Mouse (Mus musculus): ENCODE data around the gene Ankrd55. TPM values are rescaled to one million over a fixed set of nuclear protein-coding genes. Genes with fewer than 3 reads are reported as not detected.
A peak's percentile ranks its signal among the peaks of the same experiment; 100 is the strongest.
"Not testable (repeated sequence)": the region's sequence is repeated elsewhere in the genome, so short reads cannot be mapped to it uniquely, and the experiment has no call there.

Gene Ankrd55
- total RNA-seq, 1 experiment from 2014 or later, result not detected

GRCm38 (mm10) chr13:112424212-112424611 lies 136.0 kb downstream of the Ankrd55 start:
- no peak for ATAC-seq (replicated peaks; ENCODE audit: insufficient number of reproducible peaks, low FRiP score, low TSS enrichment, poor library complexity, severe bottlenecking)

DNA sequence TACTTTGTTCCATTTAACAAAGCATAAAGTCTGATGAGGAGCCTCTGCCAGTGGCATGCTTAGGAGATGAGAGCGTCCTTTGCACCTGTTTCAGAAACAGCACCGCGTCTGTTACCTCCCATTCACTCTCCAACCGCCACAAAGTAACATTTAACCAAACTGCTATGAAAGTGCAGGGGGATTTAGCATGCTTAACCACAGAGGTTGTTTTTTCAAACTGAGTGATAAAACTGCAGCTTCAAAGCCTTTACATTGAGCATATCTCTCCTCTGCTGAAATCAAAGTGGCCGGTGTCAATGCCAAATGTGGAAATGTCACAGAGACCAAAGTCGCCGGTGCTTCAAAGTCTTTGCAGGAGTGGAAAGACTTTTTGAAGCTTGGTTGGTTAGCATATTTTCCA lies 136.4 kb downstream of the Ankrd55 start:
- no peak for ATAC-seq (replicated peaks; ENCODE audit: insufficient number of reproducible peaks, low FRiP score, low TSS enrichment, poor library complexity, severe bottlenecking)

- ATAC-seq (replicated peaks; ENCODE audit: insufficient number of reproducible peaks, low FRiP score, low TSS enrichment, poor library complexity, severe bottlenecking), result no peak
Observed at GRCm38 (mm10) chr13:112425181-112425654, 137.0 kb downstream of the Ankrd55 start.

DNA sequence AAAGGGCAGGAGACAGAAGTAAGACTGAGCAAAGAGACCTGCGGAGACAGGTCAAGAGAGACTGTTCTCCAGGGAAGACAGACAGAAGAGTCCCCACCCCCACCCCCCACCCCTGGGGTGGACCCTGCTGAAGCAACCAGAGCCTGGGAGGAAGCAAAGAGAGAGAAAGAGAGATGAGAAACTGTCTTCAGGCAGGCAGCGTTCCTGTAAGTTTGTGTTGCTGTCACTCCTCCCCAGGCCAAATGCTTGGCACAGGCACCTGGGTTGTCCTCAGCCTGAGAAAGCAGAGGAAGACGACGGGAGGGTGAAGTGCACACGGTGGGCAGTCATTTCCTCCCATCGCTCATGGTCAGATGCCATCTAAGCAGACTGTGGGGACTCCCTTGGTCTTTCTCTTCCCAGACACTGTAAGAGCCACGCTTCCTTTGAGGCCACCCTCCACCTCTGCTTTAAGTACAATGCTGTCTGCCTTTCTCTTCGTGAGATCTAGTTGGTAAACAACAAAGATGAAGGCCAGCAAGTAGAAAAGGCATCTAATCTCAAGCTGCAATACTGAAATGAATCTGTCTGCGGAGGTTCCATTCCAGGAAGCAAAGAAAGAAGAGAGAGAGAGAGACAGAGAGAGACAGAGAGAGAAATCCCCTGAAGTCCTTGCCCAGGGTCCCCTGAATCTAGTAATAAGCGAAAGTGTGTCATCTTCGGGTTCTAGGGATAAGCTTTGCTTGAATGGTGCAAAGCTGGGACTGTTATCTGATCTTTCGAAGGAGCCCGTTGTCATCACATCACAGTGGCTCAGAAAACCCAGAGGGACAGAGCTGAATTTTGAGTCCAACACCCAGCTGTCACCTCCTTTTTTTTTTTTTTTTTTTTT lies 138.2 kb downstream of the Ankrd55 start:
- 0 out of 2 replicates have a peak, but pooled peaks have one; percentile 4 for ATAC-seq (replicated peaks; ENCODE audit: insufficient number of reproducible peaks, low FRiP score, low TSS enrichment, poor library complexity, severe bottlenecking)

GRCm38 (mm10) chr13:112427136-112427470 lies 138.9 kb downstream of the Ankrd55 start:
- ATAC-seq (replicated peaks; ENCODE audit: insufficient number of reproducible peaks, low FRiP score, low TSS enrichment, poor library complexity, severe bottlenecking), result not testable (repeated sequence)

DNA sequence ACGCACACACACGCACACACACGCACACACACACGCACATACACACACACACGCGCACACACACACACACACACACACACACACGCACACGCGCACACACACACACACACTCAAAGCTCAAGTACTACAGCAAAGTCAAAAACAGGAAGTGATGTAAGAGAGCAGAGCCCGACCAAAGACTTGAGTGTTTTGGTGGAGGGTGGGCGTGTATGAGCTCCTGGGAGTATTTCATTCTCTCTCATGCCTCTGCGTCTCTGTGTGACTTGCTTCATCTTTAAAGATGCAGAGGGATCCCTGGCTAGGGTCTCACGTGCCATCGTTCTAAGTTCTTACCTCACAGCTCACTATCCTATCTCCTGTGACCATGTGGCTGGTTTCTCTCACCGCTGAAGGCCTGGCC lies 139.3 kb downstream of the Ankrd55 start:
- peak; percentile 96 for ATAC-seq (replicated peaks; ENCODE audit: insufficient number of reproducible peaks, low FRiP score, low TSS enrichment, poor library complexity, severe bottlenecking)

- ATAC-seq (replicated peaks; ENCODE audit: insufficient number of reproducible peaks, low FRiP score, low TSS enrichment, poor library complexity, severe bottlenecking), result no peak
Observed at GRCm38 (mm10) chr13:112433271-112433670, 145.0 kb downstream of the Ankrd55 start.

Other genes with a start within 250 kb of the Ankrd55 start
- 23.5 to 26.3 TPM (median 23.8 TPM) in 3 replicates for gene Il6st, start 175.6 kb downstream of the Ankrd55 start, total RNA-seq (2017)